8 mouse cellular contexts compared by ENCODE assay signal in the genomic region with DNA sequence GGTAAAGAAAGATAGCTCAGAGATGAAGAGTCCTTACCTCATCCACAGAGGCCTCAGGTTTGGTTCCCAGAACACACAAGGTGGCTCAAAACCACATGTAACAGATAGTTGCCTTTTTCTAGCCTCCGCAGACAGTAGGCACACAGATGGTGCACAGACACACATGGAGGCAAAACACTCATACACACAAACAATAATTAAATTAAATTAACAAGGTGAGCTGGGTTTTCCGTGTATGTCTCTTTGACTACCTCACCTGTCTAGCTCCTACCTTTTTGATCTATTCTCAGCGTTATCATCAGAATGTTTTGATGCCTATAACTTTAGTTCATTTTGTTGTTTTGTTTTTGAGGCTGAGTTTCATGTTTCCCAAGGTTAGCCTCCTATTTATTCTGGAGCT. TPM values are rescaled to one million over a fixed set of nuclear protein-coding genes. Genes with fewer than 3 reads are reported as not detected.
DNase-seq lines count a peak whose midpoint lies in the region; ATAC-seq and TF ChIP-seq lines count a peak whose summit lies in the region.

TSS of gene Rhog (minus strand) at position 101 of the 400 bp plus-strand sequence.

- H3K9me3 ChIP-seq in forebrain, embryonic 12.5 days = no peaks in the 10 kb centered on the region
- no peaks in the 10 kb centered on the region for H3K9me3 ChIP-seq in limb, embryonic 14.5 days (ENCODE audit: control insufficient read depth, low read length)
- no peaks in the 10 kb centered on the region for H3K9me3 ChIP-seq in stomach, embryonic 15.5 days

- no peak within 1 kb of the TSS for H3K9ac ChIP-seq in forebrain, embryonic 12.5 days
- H3K9ac ChIP-seq in limb, embryonic 14.5 days (ENCODE audit: low read depth, low read length, severe bottlenecking) = no peak within 1 kb of the TSS
- H3K9ac ChIP-seq in stomach, embryonic 15.5 days = no peak within 1 kb of the TSS

- DNase-seq in thymus, postnatal 0 days (ENCODE audit: low spot score) = no peak
- no peak for DNase-seq in thymus, adult 18-20 months
- no peak for DNase-seq in heart, postnatal 4 days
- DNase-seq in limb, embryonic 14.5 days (ENCODE audit: low spot score) = no peak
- DNase-seq in urinary bladder, postnatal 25 days (ENCODE audit: low spot score) = no peak
- DNase-seq in urinary bladder, postnatal 36 days (ENCODE audit: low spot score in 2 of 2) = no peak

- no peaks in the 10 kb centered on the region for H3K4me1 ChIP-seq in forebrain, embryonic 12.5 days
- no peaks in the 10 kb centered on the region for H3K4me1 ChIP-seq in limb, embryonic 14.5 days (ENCODE audit: control insufficient read depth, insufficient read depth, low read length)
- peaks cover 5% of the 10 kb centered on the region; the same call in 1 of the 2 replicates for H3K4me1 ChIP-seq in stomach, embryonic 15.5 days

- H3K27ac ChIP-seq in forebrain, embryonic 12.5 days = no peak within 1 kb of the TSS
- H3K27ac ChIP-seq in limb, embryonic 14.5 days (replicated peaks; ENCODE audit: low read depth, low read length) = no peak within 1 kb of the TSS
- no peak within 1 kb of the TSS for H3K27ac ChIP-seq in stomach, embryonic 15.5 days

- H3K4me2 ChIP-seq in forebrain, embryonic 12.5 days = no peak within 1 kb of the TSS
- no peak within 1 kb of the TSS for H3K4me2 ChIP-seq in limb, embryonic 14.5 days (replicated peaks; ENCODE audit: low read depth, low read length, severe bottlenecking)
- H3K4me2 ChIP-seq in stomach, embryonic 15.5 days = no peak within 1 kb of the TSS

- H3K27me3 ChIP-seq in forebrain, embryonic 12.5 days = no peaks in the 10 kb centered on the region
- H3K27me3 ChIP-seq in limb, embryonic 14.5 days (ENCODE audit: control insufficient read depth, insufficient read depth, low read length) = no peaks in the 10 kb centered on the region
- no peaks in the 10 kb centered on the region for H3K27me3 ChIP-seq in stomach, embryonic 15.5 days (replicated peaks)

- WGBS in forebrain, embryonic 12.5 days = 82% methylated on average over 3 of the region's 3 CpGs
- 79% methylated on average over 3 of the region's 3 CpGs for WGBS in limb, embryonic 14.5 days
- WGBS in stomach, embryonic 15.5 days = 82% methylated on average over 3 of the region's 3 CpGs

- ATAC-seq in forebrain, embryonic 12.5 days (ENCODE audit: low FRiP score) = no peak
- no peak for ATAC-seq in limb, embryonic 14.5 days (ENCODE audit: low FRiP score, low read depth)
- ATAC-seq in stomach, embryonic 15.5 days (ENCODE audit: insufficient read depth, low FRiP score, low read depth) = no peak

- no peaks in the 10 kb centered on the region for H3K36me3 ChIP-seq in forebrain, embryonic 12.5 days (replicated peaks)
- no peaks in the 10 kb centered on the region for H3K36me3 ChIP-seq in limb, embryonic 14.5 days (ENCODE audit: control insufficient read depth, insufficient read depth, low read length)
- H3K36me3 ChIP-seq in stomach, embryonic 15.5 days = no peaks in the 10 kb centered on the region

- TF ChIP-seq POLR2A in limb, embryonic 14.5 days (IDR thresholded peaks at IDR 0.05; ENCODE audit: borderline replicate concordance, extremely low read depth, insufficient read depth, insufficient read length) = no peak

- H3K4me3 ChIP-seq in forebrain, embryonic 12.5 days (replicated peaks) = no peak within 1 kb of the TSS
- H3K4me3 ChIP-seq in limb, embryonic 14.5 days (replicated peaks; ENCODE audit: low read length) = no peak within 1 kb of the TSS
- H3K4me3 ChIP-seq in stomach, embryonic 15.5 days (replicated peaks) = no peak within 1 kb of the TSS

RNA-seq across cellular contexts. Expression of gene Rhog, which starts in this region (rescaled TPM):
- polyA plus RNA-seq in thymus, postnatal 0 days (2015; fragmentation: Nextera tagmentation; extraction: Ambion mirVana) = 184 and 188 TPM in 2 replicates
- polyA plus RNA-seq in forebrain, embryonic 12.5 days (2016; fragmentation: Nextera tagmentation; extraction: Ambion mirVana) = 21.7 and 25.1 TPM in 2 replicates
- total RNA-seq in heart, postnatal 4 days (2021) = 10 to 100 TPM; 37.0 to 39.2 TPM
- polyA plus RNA-seq in limb, embryonic 14.5 days (2012; rRNA removed) = 48.7 and 55.6 TPM in 2 replicates
- polyA plus RNA-seq in limb, embryonic 14.5 days (2014; fragmentation: Nextera tagmentation; extraction: Ambion mirVana) = 70.3 and 73.7 TPM in 2 replicates
- polyA plus RNA-seq in stomach, embryonic 15.5 days (2015; fragmentation: Nextera tagmentation; extraction: Ambion mirVana) = 58.4 and 67.7 TPM in 2 replicates
